Mouse (Mus musculus): Measurements from ENCODE around the gene Slc45a1.

The Slc45a1 gene

DNA sequence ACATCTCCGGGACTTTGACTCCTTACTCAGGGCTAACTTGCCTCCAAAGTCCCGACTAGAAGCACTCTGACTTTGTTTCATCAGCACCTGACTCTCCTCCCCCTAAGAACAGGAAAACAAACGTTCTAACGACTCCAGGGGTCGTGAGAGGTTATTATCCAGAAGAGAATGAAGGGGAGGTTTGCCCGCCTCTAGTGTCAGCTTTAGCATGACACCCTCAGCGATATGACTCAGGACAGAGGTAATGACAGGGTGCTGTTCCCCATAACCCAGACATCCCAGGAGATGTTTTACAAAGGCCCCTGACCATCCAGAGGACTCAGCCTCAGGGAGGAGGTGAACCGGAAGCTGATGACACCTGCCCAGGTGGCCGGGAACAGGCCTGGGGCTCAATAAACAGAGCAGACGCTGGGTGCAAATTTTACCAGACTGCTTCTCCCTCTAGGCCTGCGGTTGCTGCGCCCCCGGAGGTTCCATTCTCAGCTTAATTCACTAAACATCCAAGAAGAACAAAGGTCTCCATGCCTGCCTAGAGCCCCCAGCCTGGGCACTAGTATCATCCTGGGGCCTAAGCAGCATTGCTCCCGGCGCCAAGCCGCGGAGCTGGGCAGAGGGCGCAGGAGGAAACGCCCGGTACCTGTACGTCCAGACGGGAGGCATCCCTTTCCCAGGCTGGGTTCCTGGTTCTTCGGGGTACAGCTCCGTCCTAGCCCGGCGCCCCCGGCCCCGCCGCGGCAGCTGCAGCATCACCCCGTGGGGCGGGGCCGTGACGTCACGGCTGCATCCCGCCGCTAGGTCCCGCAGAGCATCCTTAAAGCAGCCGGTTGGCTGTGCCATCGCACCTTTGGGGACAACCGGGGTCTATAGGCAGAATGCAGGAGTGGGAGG, at the start of gene Slc45a1:
Slc45a1 (minus strand) TSS at position 785 of the 888 bp plus-strand sequence.
- no peak for DNase-seq (ENCODE audit: low read depth)

DNA sequence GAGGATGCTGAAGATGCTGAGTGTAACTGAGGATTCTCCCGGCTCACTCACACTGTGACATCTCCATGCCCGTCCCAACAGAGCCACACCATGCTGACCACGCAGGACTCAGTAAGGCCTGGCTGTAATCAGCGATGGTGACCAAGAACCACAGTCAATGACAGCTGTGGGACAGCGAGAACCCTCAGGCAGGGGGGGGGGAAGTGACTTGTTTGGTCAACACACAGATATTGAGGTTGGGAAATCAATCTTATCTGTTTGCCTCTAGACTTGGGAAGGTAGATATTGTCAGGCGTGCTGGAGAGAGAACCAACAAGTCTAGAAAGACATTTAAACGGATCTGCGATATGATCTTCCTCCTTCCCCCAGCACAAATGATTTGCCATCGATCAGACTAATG, 48.9 kb upstream of the Slc45a1 start:
- DNase-seq (ENCODE audit: low read depth), result no peak

DNA sequence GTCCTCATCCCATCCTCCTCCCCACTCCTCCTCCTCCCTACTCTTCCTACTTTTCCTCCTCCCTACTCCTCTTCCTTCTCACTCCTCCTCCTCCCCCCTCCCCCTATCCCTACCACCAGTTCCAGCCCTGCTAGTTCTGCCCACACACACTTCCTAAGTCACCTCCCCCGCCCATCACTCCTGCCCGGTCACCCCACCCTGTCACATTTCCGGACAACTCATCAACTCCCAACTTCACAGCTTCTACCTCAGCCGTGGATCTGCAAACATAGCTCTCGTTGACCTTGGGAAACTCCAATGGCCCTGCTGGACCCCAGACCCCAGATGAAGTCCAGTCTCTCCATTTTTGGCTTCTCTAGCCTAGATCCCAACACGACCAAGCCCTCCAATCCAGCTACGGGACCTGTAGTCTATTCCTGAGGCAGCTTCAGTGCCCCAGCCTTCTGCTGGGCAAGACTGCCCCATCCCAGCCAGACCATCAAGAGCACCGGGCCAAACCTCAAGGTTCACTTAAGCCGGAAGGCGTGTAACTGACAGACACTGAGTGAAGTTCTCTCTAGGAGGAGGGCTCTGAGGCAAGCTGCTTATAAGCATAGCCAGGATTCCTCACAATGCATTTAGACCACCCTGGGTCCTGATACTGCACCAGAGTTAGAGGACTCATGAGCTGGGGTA, 42.6 kb upstream of the Slc45a1 start:
- no peak for DNase-seq (ENCODE audit: low read depth)

DNA sequence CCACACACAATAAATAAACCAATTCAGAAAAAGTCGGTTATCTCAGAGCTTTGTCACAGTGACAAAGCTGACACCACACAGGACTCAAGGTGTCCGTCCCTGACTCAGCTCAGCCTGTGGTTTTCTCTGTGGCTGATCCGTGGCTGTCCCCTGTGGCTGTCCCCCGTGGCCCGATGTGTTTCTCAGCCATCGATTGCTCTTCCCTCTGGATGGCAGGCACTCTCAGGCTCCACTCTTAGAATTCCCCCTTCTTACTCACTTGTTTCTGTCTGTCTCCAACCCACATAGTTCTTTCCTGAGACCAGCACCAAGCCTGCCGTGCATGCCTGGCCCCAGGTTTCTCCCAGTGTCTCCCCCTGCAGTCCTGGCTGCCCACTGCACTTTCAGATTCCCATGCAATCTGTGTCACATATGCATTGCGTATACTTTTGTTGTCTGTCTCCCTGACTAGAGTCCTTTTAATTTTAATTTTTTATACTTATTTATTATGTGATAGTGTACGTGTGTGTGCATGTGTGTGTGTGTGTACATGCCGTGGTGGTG, 41.0 kb upstream of the Slc45a1 start:
- DNase-seq (ENCODE audit: low read depth), result no peak

DNA sequence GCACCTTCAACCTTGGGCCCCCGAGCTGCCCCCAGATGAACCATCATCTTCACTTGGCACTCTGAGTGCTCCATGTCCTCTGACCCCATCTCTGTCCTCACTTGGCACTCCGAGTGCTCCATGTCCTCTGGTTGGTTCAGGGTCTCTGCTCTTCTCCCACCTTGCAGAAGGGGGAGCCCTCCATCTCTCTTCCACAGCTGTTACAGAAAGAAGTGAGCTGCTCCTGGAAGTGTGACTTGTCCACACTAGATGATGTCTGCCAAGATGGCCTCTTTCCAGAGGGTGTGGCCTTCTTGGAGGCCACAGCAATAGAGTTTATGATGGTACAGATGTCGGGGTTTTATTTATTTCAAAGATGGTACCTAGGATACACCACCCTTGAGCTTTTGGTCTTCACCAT, 38.8 kb upstream of the Slc45a1 start:
- no peak for DNase-seq (ENCODE audit: low read depth)

DNA sequence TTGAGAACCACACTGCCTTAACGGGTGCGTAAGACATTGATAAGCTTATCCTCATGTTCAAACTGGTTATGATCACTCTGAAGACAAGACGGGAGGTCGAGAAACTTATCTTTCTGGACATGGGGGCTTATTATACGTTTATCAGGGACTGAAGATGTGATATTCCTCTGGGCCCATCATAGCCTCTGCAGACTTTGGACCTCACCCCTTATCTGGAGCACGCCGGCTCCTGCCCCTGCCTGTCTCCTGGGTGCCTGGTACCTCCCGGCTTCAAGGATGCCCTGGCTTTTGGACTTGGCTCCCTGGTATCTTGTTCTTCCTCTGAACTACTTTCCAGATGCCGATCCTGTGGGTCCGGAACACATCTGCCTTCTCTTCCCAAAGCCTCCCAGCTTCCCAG, 37.6 kb upstream of the Slc45a1 start:
- DNase-seq (ENCODE audit: low read depth), result no peak

DNA sequence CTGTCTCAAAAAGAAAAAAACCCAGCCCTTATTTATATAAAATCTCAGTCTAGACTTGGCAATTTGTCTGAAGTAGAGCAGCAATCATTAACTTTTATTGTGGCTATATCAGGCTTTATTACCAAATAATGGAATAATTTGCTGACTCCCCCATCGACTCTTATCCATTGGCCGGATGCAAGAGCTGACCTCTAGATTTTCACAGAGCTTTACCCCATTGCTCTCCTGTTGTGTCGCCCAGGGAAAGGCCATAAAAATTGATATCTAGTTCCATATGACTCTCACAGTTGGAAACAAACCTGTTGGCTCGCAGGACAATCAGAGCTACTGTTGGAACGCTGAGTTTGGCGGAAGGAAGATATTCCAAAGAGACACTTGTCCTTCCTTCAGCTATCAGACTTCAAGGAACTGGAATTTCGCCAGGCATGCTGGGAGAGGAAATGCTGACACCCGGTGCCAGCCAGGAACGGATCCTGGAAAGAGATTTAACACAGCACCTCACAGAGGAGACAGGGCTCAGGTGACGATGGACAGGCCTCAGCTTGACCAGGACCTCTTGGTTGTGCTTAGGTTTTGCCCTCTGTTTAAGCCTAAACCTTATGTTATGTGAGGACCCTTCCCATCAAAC, 35.3 kb upstream of the Slc45a1 start:
- no peak for DNase-seq (ENCODE audit: low read depth)

DNA sequence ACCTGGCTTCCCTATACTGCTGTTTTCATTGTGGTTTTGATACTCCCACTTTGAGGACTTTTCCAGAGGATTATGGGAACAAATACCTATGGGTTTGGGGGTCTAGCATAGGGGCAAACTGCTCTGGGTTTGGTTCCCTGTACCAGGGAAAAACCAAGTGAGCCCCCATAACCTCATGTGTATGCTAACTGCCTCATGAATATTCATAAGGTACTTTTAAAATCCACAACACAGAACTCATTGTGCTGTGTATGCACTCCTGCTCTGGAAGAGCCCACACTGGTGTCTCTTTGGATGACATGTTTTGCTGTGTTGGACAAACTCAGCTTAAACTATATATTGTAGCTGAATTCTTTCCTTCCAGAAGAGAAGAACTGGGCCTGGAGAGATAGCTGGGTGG, 34.6 kb upstream of the Slc45a1 start:
- no peak for DNase-seq (ENCODE audit: low read depth)

DNA sequence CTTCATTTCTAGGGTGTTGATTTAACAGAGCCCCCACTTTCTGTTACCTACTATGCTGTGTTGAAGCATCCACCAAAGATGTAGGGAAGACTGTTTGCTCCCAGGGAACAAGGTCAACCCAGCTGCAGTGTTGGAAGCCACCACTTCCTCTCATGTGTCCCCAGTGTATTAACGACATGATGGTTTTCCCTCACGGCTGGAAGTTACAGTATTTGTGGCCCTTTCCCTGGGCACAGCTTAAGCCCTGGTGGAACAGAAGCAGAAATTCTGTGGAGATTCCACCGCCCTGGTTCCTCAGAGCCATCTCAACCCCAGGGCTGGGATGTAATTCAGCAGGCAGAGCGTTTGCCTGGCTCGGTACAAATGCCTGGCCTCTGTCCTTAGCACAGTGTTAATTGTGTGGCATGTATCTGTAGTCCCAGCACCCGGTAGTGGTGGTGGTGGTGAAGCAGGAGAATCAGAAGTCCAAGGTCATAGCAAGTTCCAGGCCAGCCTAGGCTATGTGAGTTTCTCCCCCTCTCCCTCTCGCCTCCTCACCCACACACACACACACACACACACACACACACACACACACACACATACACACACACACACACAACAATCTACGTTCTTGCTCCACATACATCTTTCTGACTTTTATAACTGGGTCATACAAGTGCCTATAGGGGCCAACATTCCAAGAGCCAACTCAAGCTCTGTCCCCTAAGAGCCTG, 34.0 kb upstream of the Slc45a1 start:
- no peak for DNase-seq (ENCODE audit: low read depth)

DNA sequence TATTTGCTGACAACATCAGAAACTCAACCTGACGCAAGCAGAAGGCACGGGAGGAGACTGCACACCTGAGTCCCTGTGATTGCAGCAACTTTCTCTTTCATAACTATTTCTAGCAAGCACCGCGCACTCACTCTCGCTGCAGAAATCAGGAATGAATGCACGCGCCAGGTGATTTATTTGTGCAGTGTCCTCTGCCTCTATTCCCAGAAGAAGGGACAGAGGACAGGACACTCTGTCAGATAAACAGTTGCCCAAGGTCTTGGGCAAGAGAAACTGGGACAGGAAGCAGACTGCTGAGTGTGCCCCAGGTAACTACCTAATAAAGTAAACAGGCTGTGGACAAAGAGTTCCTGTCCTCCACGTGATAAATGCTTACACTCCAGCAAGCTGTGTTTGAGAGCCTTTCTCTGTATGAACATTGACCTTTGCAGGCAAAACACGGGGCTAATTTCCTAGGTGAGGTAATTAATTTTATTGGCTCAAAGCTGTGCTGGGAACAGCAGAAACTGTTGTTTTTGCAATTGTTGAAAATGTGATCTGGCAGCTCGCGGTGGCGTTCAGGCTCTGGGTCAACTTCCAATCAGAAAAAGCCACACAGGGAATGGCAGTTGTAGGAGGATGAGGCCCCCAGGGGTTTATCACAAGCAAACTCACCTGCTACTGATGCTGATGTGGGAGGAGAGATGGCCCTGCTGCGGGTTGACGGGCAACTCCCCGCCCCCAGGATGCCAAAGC, 33.2 kb upstream of the Slc45a1 start:
- DNase-seq (ENCODE audit: low read depth), result no peak

DNA sequence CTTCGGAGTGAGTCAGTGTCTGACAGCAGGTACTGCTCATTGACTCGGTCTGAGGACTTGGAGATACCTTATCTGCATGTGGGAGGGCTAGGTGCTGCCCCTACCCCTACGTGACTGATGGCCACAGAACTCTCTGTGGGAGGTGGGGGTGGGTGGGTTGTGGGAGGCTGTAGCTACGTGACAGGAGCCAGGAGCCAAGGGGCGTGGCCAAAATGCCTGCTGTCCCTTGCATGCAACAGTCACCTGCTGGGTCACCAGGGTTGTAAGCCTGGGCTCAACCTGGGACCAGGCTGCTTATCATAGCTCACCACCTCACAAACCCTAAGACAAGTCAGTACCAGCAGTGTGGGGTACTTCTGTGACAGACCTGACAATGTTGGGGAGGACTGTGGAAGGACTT, 28.4 kb upstream of the Slc45a1 start:
- no peak for DNase-seq (ENCODE audit: low read depth)

DNA sequence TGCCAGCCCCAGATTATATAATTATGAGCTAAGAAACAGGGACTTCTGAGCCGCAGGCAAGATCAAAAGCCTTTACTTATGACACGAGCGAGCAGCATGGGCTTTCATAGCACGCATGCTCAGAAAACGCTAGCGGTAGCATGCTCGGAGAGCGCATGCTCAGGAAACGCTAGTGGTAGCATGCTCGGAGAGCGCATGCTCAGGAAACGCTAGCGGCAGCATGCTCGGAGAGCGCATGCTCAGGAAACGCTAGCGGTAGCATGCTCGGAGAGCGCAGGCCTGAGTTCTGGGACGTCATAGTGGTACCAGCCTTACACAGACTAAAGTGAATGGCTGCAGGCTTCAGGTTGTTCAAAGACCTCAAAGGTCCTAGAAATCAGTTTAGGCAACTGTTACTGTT, 26.8 kb upstream of the Slc45a1 start:
- no peak for DNase-seq (ENCODE audit: low read depth)

DNA sequence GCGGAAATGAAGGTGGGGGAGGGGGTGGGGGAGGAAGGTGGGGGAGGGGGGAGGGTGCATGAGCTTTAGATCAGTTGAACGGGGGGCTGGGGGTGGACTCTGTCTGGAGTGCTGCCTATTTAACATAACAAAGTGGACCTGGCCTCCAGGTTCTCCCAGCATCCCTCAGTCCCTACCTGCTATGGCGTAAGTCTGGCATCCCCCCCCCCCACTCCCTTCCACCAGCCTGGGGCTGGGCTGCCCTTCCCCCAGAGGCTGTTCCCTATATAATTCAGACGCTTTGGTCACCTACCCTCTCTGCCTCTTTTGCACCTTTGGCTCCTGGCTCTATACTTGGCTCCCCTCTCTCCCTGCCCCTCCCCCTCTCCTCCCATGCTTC, 25.9 kb upstream of the Slc45a1 start:
- no peak for DNase-seq (ENCODE audit: low read depth)

DNA sequence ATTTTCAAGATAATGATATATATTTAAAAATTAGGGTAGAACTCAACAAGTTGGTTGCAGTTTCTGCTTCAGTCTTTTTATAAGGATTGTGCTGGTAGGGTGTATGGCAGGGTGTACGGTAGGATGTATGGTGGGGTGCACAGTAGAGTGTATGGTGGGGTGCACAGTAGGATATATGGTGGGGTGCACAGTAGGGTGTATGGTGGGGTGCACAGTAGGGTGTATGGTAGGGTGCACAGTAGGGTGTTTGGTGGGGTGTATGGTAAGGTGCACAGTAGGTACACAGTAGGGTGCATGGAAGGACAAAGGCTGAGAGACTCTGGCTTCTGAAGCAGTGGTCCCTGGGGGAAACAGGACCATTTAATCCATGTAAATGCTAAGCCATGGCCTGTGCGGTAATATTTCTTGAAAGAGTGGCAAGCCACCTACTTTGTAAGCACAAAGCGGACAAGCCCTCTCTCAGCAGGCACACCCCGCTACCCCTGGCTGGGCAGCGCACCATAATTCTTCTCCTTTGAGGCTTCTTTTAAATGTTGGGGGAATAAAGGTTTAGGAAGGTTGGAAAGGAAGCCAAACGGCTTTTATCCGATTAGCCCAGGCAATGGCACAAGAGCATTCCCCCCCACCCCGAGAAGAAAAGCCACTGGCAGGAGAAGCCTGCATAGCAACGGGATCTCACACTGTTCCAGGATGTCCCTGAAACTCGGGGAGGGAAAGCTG, 25.3 kb upstream of the Slc45a1 start:
- no peak for DNase-seq (ENCODE audit: low read depth)

DNA sequence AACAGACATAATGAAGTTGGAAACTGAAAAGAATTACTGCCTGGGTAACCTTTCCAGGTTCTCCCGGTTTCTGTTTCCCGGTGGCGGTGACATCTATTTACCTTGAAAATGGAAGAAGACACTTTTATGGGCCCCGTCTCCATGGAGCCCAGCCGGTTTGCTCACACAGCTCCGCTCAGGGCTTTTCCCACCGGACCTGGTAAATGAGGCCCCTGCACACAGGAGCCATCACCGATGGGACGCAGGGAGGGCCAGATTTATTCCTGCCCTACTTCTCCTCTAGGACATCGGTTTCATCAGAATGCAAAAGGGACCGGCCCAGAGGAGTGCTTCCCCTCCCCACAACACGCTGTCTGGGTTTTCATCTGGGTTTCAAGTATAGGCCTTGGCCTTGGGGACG, 24.1 kb upstream of the Slc45a1 start:
- DNase-seq (ENCODE audit: low read depth), result no peak

DNA sequence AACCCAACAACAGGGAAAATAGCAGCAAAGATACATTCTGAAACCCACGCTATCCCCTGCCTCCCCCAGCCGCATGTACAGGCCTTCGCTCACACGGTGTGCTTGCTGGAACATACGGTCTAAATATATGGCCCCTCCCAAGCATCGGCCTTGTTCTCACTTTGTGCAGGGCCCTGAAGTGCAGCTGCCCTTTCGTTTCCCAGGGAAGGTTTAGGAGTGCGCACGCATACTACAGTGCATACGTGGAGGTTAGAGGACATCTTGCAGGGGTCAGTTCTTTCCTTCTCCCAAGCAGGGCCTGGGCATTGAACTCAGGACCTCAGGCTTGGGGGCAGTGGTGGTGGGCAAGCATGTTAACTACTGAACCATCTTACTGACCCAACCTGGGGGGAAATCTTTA, 23.3 kb upstream of the Slc45a1 start:
- no peak for DNase-seq (ENCODE audit: low read depth)

DNA sequence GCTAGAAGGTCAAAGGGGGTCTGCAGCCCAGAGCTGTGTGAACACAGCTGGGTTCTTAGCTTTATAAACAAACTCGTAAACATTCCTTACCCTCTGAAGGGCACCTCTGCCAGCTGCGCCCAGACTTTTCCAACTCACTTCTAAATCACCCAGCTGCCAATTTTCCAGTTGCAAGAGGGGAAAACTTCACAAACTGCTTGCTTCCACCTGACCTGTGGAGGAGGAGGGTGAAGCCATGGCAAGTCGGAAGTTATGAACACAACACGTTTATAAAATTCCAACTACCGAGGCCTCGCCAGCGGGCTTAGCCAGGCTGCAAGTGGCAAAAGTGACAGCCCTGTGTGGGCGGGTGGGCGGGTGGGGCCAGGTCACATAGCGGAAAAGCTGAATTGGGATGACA, 13.8 kb upstream of the Slc45a1 start:
- no peak for DNase-seq (ENCODE audit: low read depth)

DNA sequence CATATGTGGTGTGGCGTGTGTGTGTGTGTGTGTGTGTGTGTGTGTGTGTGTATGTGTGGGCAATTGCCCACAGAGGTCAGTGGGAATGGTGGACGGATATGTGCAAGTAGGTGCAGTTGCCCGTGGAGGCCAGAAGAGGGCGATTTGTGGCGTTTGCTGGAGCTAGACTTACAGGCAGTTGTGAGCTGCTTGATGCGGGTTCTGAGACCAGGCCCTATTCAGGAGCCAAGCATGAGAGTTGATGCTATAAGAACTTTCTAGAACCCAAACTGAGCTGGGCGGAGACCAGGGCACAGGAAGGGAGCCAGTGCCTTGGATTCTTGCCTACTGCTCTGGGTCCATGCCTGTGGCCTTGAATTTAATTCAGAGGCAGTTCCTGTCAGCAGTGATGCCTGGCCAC, 12.8 kb upstream of the Slc45a1 start:
- DNase-seq (ENCODE audit: low read depth), result no peak

DNA sequence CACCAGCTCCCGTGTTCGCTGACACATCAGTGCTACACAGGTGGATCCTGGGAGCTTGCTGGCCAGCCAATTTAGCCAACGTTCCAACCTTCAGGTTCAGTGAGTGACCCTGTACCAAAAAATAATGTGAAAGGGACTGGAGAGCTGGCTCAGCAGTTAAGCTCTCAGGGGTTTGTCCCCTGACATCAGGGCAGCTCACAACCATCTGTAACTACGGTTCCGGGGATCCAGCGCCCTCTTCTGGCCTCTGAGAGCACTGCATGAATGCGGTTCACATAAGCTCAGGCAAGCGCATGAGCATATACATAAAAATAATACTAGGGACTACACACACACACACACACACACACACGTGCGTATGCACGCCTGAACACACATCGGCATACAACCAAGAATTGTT, 11.2 kb upstream of the Slc45a1 start:
- no peak for DNase-seq (ENCODE audit: low read depth)

DNA sequence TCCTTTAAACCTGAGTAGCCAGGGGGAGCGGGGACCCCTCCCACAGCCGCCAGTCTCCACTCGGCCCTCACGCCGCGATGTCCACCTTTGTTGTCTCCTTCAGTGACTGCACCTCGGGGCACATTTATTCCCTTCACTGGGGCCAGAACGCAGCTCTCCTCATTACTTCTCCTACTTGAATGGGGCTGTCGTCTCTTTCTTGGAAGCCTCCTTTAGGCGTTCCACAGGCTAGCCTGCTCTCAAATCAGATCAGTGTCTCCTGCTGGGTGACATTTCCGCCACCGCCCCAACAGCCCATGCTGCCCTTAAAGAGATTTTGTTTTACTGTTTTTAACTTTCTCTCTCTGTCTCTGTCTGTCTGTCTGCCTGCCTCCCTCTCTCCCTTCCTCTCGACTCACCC, 9.9 kb upstream of the Slc45a1 start:
- no peak for DNase-seq (ENCODE audit: low read depth)
